ENCODE assay signal across 14 mouse cellular contexts in the genomic region with DNA sequence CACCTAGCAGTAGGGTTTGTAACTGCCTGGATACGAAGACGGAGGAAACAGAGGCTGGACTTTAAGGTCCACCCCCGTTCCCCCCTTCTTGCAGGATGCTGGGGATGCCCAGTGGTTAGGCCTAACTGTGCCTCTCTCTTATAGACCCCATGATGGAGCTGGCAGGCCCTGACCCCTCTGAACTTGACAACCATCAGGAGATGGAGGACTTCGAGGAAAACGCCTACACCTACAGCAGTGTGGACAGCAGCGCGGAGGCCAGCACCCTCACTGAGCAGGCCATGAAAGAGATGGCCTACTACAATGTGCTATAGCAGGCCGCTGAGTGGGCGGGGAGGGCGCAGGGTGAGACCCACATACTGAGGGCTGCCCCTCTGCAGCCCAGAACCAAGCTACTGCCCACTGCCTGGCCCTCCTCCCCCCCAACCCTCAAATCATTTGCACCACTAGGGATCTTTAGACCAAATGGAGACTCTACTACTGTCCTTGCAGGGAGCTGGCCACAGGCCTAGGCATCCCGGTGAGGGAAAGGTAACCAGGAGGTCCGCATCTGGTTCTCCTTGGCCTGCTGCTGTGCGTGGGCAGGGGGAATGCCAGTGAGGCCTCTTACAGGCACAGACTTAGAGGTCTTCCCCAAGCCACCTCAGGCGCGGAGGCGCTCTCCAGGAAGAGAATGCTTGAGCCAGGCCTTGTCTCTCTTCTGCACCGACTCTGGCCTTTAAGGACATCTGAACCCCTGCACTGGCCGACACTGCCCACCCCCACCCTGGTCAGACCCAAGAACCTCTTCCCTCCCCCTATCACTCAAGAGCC. TPM values are rescaled to one million over a fixed set of nuclear protein-coding genes. Genes with fewer than 3 reads are reported as not detected.
DNase-seq lines count a peak whose midpoint lies in the region; ATAC-seq and TF ChIP-seq lines count a peak whose summit lies in the region.
"Had no signal": no experiment of that assay in that cellular context is flagged by ENCODE, and none has a peak within 500 bp of the region (broad histone marks: within the 10 kb centered on the region; RNA-seq: fewer than 3 reads in every experiment).

No protein-coding gene starts in this region.

- in situ Hi-C loops in CH12.LX (cut with MboI; ENCODE audit: low pct_ligation_motif_present, low pct_unique_long_range_greater_than_20kb, low sequenced_read_pairs), result no loop called here

- TF ChIP-seq CTCF in layer of hippocampus, adult 2 months (conservative IDR thresholded peaks at IDR 0.05), result no peak
- no peak for TF ChIP-seq CTCF in CH12.LX (conservative IDR thresholded peaks at IDR 0.05 in 1 of 2, IDR thresholded peaks at IDR 0.05 in 1 of 2; ENCODE audit: low read depth in 2 of 2, low read length in 2 of 2)

- DNase-seq in heart, postnatal 4 days, result no peak
- no peak for DNase-seq in layer of hippocampus, adult 2 months (ENCODE audit: low spot score in 2 of 2)
- DNase-seq in layer of hippocampus, adult 8-10 months (ENCODE audit: low spot score in 2 of 2), result no peak
- no peak for DNase-seq in CH12.LX (ENCODE audit: extremely low read depth)
- no peak for DNase-seq in embryonic facial prominence, embryonic 11.5 days (ENCODE audit: low spot score)
- no peak for DNase-seq in natural killer cell, adult 2 months (ENCODE audit: low spot score in 2 of 2)
- DNase-seq in adrenal gland, postnatal 25 days, result no peak
- DNase-seq: cerebellum, adult 9-10 months; gastrocnemius, postnatal 36 days had no signal

- no peak for ATAC-seq in heart, embryonic 15.5 days (replicated peaks; ENCODE audit: insufficient number of reproducible peaks, insufficient read depth, low FRiP score, low read depth)
- peak; percentile 10; the same call in 1 of the 2 replicates for ATAC-seq in embryonic facial prominence, embryonic 11.5 days (replicated peaks; ENCODE audit: insufficient number of reproducible peaks, low FRiP score, low TSS enrichment, low read depth)

- no peak for TF ChIP-seq POLR2A in CH12.LX (IDR thresholded peaks at IDR 0.05; ENCODE audit: low read depth, low read length)

- no peak overlapping the region for H3K9ac ChIP-seq in heart, embryonic 15.5 days
- H3K9ac ChIP-seq in CH12.LX (ENCODE audit: insufficient read depth, low read depth), result no peak overlapping the region
- H3K9ac ChIP-seq in embryonic facial prominence, embryonic 11.5 days (replicated peaks; ENCODE audit: low read length), result no peak overlapping the region
- H3K9ac ChIP-seq: embryonic facial prominence, embryonic 12.5 days; liver, embryonic 15.5 days had no signal

- no peaks in the 10 kb centered on the region for H3K9me3 ChIP-seq in heart, embryonic 15.5 days (replicated peaks)
- H3K9me3 ChIP-seq in CH12.LX (replicated peaks; ENCODE audit: low read length), result peaks cover 6% of the 10 kb centered on the region
- H3K9me3 ChIP-seq in embryonic facial prominence, embryonic 11.5 days (replicated peaks; ENCODE audit: control insufficient read depth, low read length), result no peaks in the 10 kb centered on the region
- H3K9me3 ChIP-seq: embryonic facial prominence, embryonic 12.5 days; liver, embryonic 15.5 days had no signal

- H3K4me1 ChIP-seq in heart, embryonic 15.5 days (replicated peaks), result peaks cover 46% of the 10 kb centered on the region
- H3K4me1 ChIP-seq in CH12.LX (ENCODE audit: control insufficient read depth in 1 of 2, insufficient read depth in 2 of 2), result peaks cover 20 to 68% of the 10 kb centered on the region in 2 experiments
- H3K4me1 ChIP-seq in embryonic facial prominence, embryonic 11.5 days (ENCODE audit: control insufficient read depth, insufficient read depth, low read length), result no peaks in the 10 kb centered on the region
- H3K4me1 ChIP-seq: embryonic facial prominence, embryonic 12.5 days; liver, embryonic 15.5 days had no signal

- TF ChIP-seq EP300 in CH12.LX (IDR thresholded peaks at IDR 0.05; ENCODE audit: low read length), result no peak

- H3K36me3 ChIP-seq in heart, embryonic 15.5 days, result peaks cover 89% of the 10 kb centered on the region
- peaks cover 53 to 77% of the 10 kb centered on the region in 2 experiments for H3K36me3 ChIP-seq in CH12.LX (replicated peaks in 1 of 2; ENCODE audit: control insufficient read depth in 1 of 2, insufficient read depth in 1 of 2, low read length in 1 of 2)
- peaks cover 12% of the 10 kb centered on the region for H3K36me3 ChIP-seq in embryonic facial prominence, embryonic 11.5 days (replicated peaks; ENCODE audit: control insufficient read depth, insufficient read depth, low read depth, low read length)

- 81% methylated on average over 18 of the region's 18 CpGs for WGBS in heart, embryonic 15.5 days
- WGBS in embryonic facial prominence, embryonic 11.5 days, result 89% methylated on average over 18 of the region's 18 CpGs

- no peak overlapping the region for H3K4me2 ChIP-seq in heart, embryonic 15.5 days
- H3K4me2 ChIP-seq in CH12.LX (ENCODE audit: insufficient read depth, low read depth, poor library complexity, severe bottlenecking), result 0 out of 2 replicates have a peak overlapping the region, but pooled peaks have one; percentile 7
- H3K4me2 ChIP-seq in embryonic facial prominence, embryonic 11.5 days (ENCODE audit: low read depth, low read length), result no peak overlapping the region
- H3K4me2 ChIP-seq: embryonic facial prominence, embryonic 12.5 days; liver, embryonic 15.5 days had no signal

- no peak for TF ChIP-seq RAD21 in CH12.LX (IDR thresholded peaks at IDR 0.05; ENCODE audit: low read depth, low read length)

- H3K27me3 ChIP-seq in heart, embryonic 15.5 days, result no peaks in the 10 kb centered on the region
- H3K27me3 ChIP-seq in CH12.LX (replicated peaks), result no peaks in the 10 kb centered on the region
- H3K27me3 ChIP-seq in embryonic facial prominence, embryonic 11.5 days (ENCODE audit: control insufficient read depth, insufficient read depth, low read length), result no peaks in the 10 kb centered on the region
- H3K27me3 ChIP-seq: embryonic facial prominence, embryonic 12.5 days; liver, embryonic 15.5 days had no signal

- dilution Hi-C loops in CH12.LX (cut with MboI; ENCODE audit: extremely low pct_ligation_motif_present, extremely low pct_unique_long_range_greater_than_20kb, low sequenced_read_pairs), result no loop called here

- no peak overlapping the region for H3K4me3 ChIP-seq in heart, embryonic 15.5 days
- no peak overlapping the region for H3K4me3 ChIP-seq in layer of hippocampus, adult 2 months
- no peak overlapping the region for H3K4me3 ChIP-seq in CH12.LX (replicated peaks in 1 of 3; ENCODE audit: low read depth in 2 of 3, low read length in 2 of 3, poor library complexity in 1 of 3)
- H3K4me3 ChIP-seq in embryonic facial prominence, embryonic 11.5 days (ENCODE audit: low read depth, low read length), result no peak overlapping the region
- H3K4me3 ChIP-seq: embryonic facial prominence, embryonic 12.5 days; liver, embryonic 15.5 days; myocyte had no signal

- no peaks in the 10 kb centered on the region for H3K79me2 ChIP-seq in CH12.LX (replicated peaks; ENCODE audit: control insufficient read depth, extremely low read depth, insufficient read depth, poor library complexity, severe bottlenecking)

- H3K27ac ChIP-seq in heart, embryonic 15.5 days, result peak overlapping the region; percentile 45
- H3K27ac ChIP-seq in layer of hippocampus, adult 2 months, result peak overlapping the region; percentile 91; the same call in 1 of the 2 replicates
- peak overlapping the region; percentile 77 for H3K27ac ChIP-seq in CH12.LX (ENCODE audit: insufficient read depth, low read depth)
- H3K27ac ChIP-seq in embryonic facial prominence, embryonic 11.5 days (replicated peaks; ENCODE audit: low read depth, low read length), result no peak overlapping the region
- H3K27ac ChIP-seq: embryonic facial prominence, embryonic 12.5 days; liver, embryonic 15.5 days; macrophage had no signal

TF ChIP-seq in CH12.LX, 34 proteins besides CTCF, POLR2A, EP300 and RAD21:
- TF ChIP-seq MXI1 (IDR thresholded peaks at IDR 0.05; ENCODE audit: low read depth, low read length) (no peak), MEF2A (IDR thresholded peaks at IDR 0.05; ENCODE audit: borderline replicate concordance, low read depth, low read length) (no peak), NELFE (IDR thresholded peaks at IDR 0.05; ENCODE audit: low read depth, low read length) (no peak), JUND (conservative IDR thresholded peaks at IDR 0.05; ENCODE audit: low read depth, low read length) (no peak), ZKSCAN1 (IDR thresholded peaks at IDR 0.05; ENCODE audit: borderline replicate concordance, low read depth, low read length) (no peak), ETS1 (conservative IDR thresholded peaks at IDR 0.05; ENCODE audit: low read depth, low read length) (no peak), POLR2AphosphoS2 (IDR thresholded peaks at IDR 0.05; ENCODE audit: low read depth, low read length) (no peak), SIN3A (IDR thresholded peaks at IDR 0.05; ENCODE audit: low read length) (no peak), MAFK (IDR thresholded peaks at IDR 0.05; ENCODE audit: insufficient replicate concordance, low read length) (no peak), ELF1 (IDR thresholded peaks at IDR 0.05; ENCODE audit: low read depth, low read length) (no peak), IRF4 (IDR thresholded peaks at IDR 0.05; ENCODE audit: low read depth, low read length) (no peak), E2F4 (IDR thresholded peaks at IDR 0.05; ENCODE audit: insufficient replicate concordance, low read depth, low read length) (no peak), TBP (conservative IDR thresholded peaks at IDR 0.05; ENCODE audit: low read depth, low read length) (no peak), MYC (IDR thresholded peaks at IDR 0.05; ENCODE audit: low read depth, low read length) (no peak), ZNF384 (IDR thresholded peaks at IDR 0.05; ENCODE audit: low read depth, low read length) (no peak), ZC3H11A (IDR thresholded peaks at IDR 0.05; ENCODE audit: low read depth, low read length) (no peak), KAT2A (IDR thresholded peaks at IDR 0.05; ENCODE audit: insufficient replicate concordance, low read length) (no peak), TCF12 (IDR thresholded peaks at IDR 0.05; ENCODE audit: low read depth, low read length) (no peak)

RNA-seq across cellular contexts. Expression of gene Idh2, which starts 24.8 kb away (rescaled TPM):
- 2,234 and 2,284 TPM in 2 replicates for polyA plus RNA-seq in heart, embryonic 15.5 days (2015; fragmentation: Nextera tagmentation; extraction: Ambion mirVana)
- 1,000 to 10,000 TPM; 1,640 to 1,742 TPM for total RNA-seq in heart, postnatal 4 days (2021)
- 10 to 100 TPM; 63.8 to 69.8 TPM for total RNA-seq in layer of hippocampus, adult 2 months (2021)
- 10 to 100 TPM; 67.5 to 83.7 (median 75.9) TPM for total RNA-seq in layer of hippocampus, adult 8-10 months (2022)
- total RNA-seq in CH12.LX (2012; rRNA removed) (71.1 and 96.4 TPM in 2 replicates), CH12.LX (2014; rRNA removed) (20.8 and 21.5 TPM in 2 replicates)
- polyA plus RNA-seq in CH12.LX (2012; ENCODE audit: insufficient read length, low read depth), result 13.6 and 21.1 TPM in 2 replicates
- 488 and 508 TPM in 2 replicates for polyA plus RNA-seq in embryonic facial prominence, embryonic 11.5 days (2014; fragmentation: Nextera tagmentation; extraction: Ambion mirVana)
- total RNA-seq in adrenal gland, postnatal 25 days (2021), result 152 and 173 TPM in 2 replicates
